Mouse (Mus musculus): ENCODE measurements around the gene Trp53inp2.

Trp53inp2 gene

DNA sequence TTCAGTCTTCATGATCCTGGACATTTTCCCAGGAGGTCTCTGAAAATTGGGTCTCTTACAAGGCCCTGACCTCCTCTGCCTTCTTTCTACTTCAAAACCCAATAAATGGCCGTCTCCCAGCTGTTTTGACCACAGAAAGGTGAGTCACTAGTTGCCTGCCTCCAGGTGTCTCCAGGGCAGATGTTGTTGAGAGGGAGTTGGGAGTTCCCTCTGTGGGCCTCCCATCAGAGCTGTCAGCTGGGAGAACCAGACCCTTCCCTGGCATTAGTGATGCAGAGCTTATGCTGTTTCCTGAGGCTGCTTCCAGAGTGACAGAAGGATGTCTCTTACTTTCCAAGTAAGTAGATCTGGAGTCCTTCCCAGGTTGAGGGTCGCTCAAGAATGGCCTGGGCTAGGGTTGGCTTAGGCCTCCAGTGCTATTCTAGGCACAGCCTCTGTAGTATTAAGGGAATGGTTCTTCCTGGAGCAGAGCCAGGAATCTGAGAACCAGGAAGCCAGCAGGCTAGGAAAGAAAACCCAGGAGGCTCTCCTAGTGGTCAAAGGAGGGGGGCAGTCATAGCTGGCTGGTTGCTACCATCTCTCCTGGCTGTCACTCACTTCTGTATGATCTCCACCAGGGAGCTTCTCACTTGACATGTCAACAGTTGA is 2.1 kb downstream of the Trp53inp2 start:
- in situ Hi-C loops (cut with MboI; ENCODE audit: low sequenced_read_pairs), result no loop called here

DNA sequence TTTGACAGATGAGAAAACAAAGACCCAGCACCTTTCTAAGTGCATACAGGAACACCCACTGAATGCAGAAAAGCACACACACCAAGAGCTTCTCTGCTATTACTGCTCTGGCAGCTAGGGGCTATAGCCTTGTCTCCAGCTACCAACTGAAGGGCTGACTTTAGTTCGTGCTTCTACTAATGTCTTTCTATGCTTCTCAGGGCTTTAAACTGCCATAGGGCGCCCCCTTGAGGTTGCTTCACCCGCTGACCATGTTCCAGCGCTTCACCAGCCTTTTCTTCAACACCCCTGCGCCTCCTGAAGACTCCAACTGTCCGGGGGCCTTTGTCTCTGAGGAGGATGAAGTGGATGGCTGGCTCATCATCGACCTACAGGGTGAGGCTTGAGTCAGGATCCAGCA is 4.2 kb downstream of the Trp53inp2 start:
- in situ Hi-C loops (cut with MboI; ENCODE audit: low sequenced_read_pairs), result no loop called here

DNA sequence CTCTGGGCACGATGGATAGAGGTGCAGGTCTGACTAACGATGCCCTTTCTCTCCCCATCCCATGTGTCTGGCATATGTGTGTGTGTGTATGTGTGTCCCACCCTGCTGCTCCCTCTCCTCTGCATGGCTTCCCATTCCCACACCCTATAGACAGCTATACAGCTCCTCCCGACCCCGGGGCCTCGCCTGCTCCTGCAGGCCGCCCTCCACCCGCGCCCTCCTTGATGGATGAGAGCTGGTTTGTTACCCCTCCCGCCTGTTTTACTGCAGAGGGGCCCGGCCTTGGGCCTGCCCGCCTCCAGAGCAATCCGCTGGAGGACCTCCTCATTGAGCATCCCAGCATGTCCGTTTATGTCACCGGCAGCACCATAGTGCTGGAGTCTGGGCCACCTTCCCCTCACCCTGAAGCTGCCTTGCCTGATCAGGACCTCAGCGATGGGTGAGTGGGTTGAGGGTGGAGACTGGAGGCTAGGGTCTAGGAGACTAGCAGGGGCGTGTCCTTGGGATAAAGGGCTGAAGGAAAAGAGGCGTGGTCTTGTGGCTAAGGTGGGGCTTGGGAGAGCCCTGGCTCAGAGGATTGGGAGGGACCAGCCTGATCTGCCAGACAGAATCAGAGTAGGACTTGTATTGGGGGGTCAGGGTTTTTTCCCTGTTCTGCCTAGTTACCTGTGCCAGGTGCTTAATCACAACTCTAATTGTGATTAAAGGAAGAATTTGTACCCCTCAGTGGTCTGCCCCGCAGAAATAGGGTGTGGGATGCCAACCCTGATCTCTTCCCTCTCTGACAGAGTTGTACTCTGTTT is 5.1 kb downstream of the Trp53inp2 start:
- in situ Hi-C loops (cut with MboI; ENCODE audit: low sequenced_read_pairs), result no loop called here

DNA sequence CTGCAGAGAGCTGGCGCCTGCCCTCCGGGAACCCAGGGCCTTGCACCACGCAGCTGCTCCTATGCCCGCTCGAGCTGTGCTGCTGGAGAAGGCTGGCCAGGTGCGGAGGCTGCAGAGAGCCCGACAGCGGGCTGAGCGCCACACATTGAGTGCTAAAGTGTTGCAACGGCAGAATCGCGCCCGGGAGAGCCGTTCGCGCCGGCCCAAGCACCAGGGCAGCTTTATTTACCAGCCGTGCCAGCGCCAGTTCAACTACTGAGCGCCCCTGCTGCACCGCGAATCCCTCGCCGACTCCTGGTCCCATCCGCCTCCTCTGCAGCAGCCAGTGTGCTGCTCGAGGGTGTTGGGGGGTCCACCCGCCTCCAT is 5.7 kb downstream of the Trp53inp2 start:
- in situ Hi-C loops (cut with MboI; ENCODE audit: low sequenced_read_pairs), result no loop called here

DNA sequence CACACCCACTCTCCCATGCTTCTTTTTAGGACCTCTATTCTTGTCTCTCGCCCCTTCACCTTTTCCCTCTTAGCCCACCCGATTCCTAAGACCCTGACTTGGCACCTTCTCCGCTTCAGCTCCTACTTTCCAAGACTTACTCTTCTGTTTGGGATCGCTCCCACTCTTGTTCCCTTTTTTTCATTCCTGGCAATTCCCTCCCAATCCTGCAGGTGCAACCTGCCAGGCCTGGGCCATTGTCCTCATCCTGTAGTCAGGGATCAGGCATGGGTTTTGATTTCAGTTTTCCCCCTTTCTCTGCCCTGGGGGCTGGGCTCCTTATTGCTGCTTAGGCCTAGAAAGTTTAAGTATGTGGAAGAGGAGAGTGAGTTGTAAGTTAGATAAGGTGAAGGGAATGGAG is 6.2 kb downstream of the Trp53inp2 start:
- in situ Hi-C loops (cut with MboI; ENCODE audit: low sequenced_read_pairs), result no loop called here

DNA sequence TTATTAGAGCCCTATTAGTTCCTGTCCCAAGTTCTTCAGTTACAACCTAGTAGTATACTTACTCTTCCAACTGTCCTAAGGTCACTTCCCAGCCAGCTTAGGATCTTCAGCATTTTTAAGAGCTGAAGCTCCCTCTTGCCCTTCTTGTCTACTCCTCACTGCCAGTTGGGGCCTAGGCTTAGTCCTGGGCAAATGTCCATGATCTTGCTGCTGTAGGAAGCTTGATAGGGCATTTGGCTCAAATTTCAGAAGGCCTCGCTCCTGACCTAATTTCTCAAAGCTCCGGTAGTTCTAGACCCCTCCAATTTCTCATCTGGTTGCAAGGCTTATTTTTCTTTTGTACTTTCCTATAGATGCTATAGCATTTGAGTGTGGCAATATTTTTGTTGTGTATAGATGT is 7.7 kb downstream of the Trp53inp2 start:
- in situ Hi-C loops (cut with MboI; ENCODE audit: low sequenced_read_pairs), result no loop called here

DNA sequence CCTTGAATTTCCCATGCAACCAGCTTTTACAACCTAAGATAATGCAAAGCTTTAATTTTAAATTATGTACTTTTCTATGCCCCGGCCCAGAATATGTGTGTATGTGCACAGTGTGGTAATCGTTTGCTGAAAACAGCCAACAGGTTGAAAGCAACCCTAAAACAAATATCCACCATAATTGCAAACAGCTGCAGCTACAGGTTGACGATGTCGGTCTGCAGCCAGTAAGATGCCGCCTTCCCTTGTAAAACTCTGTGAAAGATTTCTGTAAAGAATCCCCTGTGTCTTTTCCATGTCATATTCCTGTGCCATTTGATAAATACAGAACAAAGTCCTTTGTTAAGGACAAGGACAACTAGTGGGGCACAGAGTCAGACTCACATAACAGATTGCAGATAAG is 13.7 kb downstream of the Trp53inp2 start:
- in situ Hi-C loops (cut with MboI; ENCODE audit: low sequenced_read_pairs), result no loop called here

DNA sequence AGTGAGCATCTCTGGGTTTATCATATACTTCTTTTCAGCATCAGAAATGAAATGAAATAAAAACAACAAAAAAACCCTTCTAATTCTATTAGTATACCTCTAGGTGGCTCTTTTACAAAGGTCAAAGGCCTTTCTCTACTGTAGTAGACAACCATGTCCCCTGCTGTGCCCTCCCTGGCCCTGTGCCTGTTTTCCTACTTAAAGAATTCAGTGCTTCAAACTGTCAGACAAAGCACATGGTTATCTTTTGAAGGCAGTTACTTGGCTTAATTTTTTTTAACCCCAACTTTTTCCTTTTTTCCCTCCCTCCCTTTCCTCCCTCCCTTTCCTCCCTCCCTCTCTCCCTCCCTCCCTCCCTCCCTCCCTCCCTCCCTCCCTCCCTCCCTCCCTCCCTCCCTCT is 19.4 kb downstream of the Trp53inp2 start:
- in situ Hi-C loops (cut with MboI; ENCODE audit: low sequenced_read_pairs), result no loop called here

DNA sequence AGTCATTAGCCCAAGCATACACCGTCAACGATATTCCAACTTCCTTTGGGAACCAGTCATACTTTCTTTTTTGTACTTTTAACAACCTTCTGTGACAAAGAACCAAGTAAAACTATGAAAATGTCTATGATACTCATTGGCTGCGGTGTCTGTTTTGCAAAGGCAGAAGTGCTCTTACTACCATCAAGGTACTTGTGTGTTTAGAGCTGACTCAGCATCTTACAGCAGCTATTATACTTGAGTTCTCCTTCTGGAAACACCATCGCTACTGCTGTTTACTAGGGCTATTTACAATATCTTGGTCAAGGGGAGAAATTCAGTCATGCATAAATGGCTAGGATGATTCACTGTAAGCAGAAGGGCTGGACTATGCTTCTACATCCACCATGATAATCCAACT is 21.1 kb downstream of the Trp53inp2 start:
- in situ Hi-C loops (cut with MboI; ENCODE audit: low sequenced_read_pairs), result no loop called here

DNA sequence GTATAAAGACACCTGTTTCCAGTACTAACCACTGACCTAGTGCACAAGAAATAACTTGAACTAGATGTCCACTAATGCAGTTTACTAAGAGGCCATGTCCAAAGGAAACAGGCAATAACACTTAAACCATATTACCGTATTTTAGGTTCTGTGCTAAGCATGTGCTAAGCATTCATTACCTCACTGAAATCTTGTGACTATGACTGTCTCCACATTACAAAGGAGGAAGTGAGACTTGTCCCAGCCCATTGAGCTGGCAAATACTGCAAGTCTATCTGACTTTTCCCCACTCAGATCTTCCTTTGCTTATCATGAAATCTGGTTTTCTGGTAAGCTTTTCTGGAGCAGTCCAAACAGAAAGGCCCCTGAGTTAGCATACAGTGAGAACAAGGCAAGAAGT is 23.8 kb downstream of the Trp53inp2 start:
- in situ Hi-C loops (cut with MboI; ENCODE audit: low sequenced_read_pairs), result no loop called here

DNA sequence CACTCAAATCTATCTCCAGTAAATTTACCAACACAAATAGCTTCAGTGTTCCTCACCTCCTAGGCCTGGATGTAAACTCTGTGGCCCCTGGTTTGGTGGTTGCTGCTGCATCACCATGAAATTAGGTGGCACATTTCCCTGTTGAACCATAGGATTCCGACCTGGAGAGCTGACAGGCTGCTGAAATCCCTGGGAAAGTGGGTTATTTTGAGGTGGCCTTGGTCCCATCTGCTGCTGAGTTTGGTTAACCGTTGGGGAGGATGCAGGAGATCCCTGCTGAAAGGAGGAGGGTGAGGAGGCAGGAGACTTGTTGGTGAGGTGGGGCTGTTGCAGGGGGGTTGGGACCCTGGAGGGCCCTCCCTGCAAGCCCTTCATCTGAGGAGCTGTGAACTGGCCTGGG is 40.1 kb downstream of the Trp53inp2 start:
- in situ Hi-C loops (cut with MboI; ENCODE audit: low sequenced_read_pairs), result no loop called here

DNA sequence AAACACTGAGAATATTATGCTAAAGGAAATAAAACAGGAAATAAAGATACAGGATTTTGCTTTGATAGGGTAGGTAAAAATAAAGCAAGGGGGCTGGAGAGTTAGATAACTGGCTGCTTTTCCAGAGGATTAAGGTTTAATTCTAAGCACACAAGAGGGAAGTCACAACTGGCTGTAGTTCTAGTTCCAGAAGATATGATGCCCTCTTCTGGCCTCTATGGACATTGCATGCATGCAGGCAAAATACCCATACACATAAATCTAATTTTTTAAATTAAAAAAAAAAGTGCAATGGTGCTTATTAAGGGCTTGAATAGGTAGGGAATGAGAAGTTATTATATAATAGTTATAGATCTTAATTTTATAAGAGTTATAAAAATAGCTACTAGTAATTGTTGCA is 55.6 kb downstream of the Trp53inp2 start:
- in situ Hi-C loops (cut with MboI; ENCODE audit: low sequenced_read_pairs), result no loop called here
